Mouse (Mus musculus) embryonic facial prominence, embryonic 15.5 days (tissue): ENCODE measurements around the gene Otud3. TPM values are rescaled to one million over a fixed set of nuclear protein-coding genes. Genes with fewer than 3 reads are reported as not detected.

Source experiments
- ATAC-seq: fragments of 200-750 bp; cut with Nextera tagmentation; 2 replicates; pipeline ENCODE4 v1.8.0; 2017; ENCODE audit warnings: low read depth, moderate TSS enrichment; ENCODE audit not compliant: insufficient number of reproducible peaks, low FRiP score, low TSS enrichment
- H3K27ac ChIP-seq: fragments of 300-500 bp; sonication (generic); replicated peaks from 2 replicates; pipeline ENCODE4 v1.5.1; 2015; ENCODE audit warnings: mild to moderate bottlenecking, inconsistent platforms
- H3K27me3 ChIP-seq: fragments of 300-500 bp; sonication (generic); 2 replicates; pipeline ENCODE4 v1.6.1; 2015; ENCODE audit warnings: inconsistent platforms
- H3K36me3 ChIP-seq: fragments of 300-500 bp; sonication (generic); 2 replicates; pipeline ENCODE4 v1.6.1; 2015; ENCODE audit warnings: mild to moderate bottlenecking, inconsistent platforms
- H3K4me1 ChIP-seq: fragments of 300-500 bp; sonication (generic); 2 replicates; pipeline ENCODE4 v1.6.1; 2015; ENCODE audit warnings: inconsistent platforms
- H3K4me2 ChIP-seq: fragments of 300-500 bp; sonication (generic); replicated peaks from 2 replicates; pipeline ENCODE4 v1.6.1; 2015; ENCODE audit warnings: mild to moderate bottlenecking, inconsistent platforms
- H3K4me3 ChIP-seq: fragments of 300-500 bp; sonication (generic); replicated peaks from 2 replicates; pipeline ENCODE4 v1.5.1; 2015; ENCODE audit warnings: mild to moderate bottlenecking, inconsistent platforms
- H3K9ac ChIP-seq: fragments of 300-500 bp; sonication (generic); 2 replicates; pipeline ENCODE4 v1.6.1; 2015; ENCODE audit warnings: inconsistent platforms
- H3K9me3 ChIP-seq: fragments of 300-500 bp; sonication (generic); replicated peaks from 2 replicates; pipeline ENCODE4 v1.6.1; 2016; ENCODE audit warnings: inconsistent platforms
- WGBS: fragments of 180-500 bp; shearing (Covaris S2); methylation state at CpG from one replicate; pipeline ENCODE4 v1.1.7; 2015; 5-methylcytosine and 5-hydroxymethylcytosine counted together
- polyA plus RNA-seq: library from polyadenylated mRNA; unstranded; fragments of >200 nt; fragmentation: Nextera tagmentation; extraction: Ambion mirVana; gene quantifications from 2 replicates; pipeline ENCODE4 v1.2.1, GENCODE M21; 2015

Gene Otud3
- polyA plus RNA-seq, 1 experiment from 2014 or later: 4.0 TPM

DNA sequence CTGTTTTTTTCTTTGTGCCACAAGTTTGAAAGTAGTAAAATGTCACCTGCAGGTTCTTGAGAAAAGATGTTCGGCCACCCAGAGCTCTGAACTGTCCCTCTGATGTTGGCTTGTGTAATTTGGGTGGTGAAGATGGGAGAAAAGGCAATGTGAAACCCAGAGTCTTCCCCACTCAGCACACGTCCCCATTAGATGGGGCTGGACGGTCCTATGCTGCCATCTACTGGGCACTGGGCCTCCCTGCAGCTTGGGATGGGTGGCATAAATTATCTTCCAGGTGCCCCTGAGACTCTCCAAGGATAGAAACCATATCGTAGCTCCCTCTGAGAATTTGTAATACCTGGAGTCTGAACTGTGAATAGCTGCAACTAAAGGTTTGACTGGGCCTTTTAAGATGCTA is 62.3 kb downstream of the Otud3 start:
- Histone ChIP-seq H3K9ac (no peak overlapping the region), H3K4me3 (no peak overlapping the region), H3K4me2 (no peak overlapping the region), H3K27me3 (no peaks in the 10 kb centered on the region), H3K9me3 (no peaks in the 10 kb centered on the region), H3K27ac (no peak overlapping the region), H3K4me1 (no peaks in the 10 kb centered on the region), H3K36me3 (no peaks in the 10 kb centered on the region)
- 5% methylated on average over 4 of the region's 4 CpGs for WGBS
- ATAC-seq: no peak

Other genes with a start within 250 kb of the Otud3 start
- gene Pla2g2c, start 189.2 kb downstream of the Otud3 start, polyA plus RNA-seq: 0.38 and 0.61 TPM in 2 replicates
- gene Ubxn10, start 176.8 kb downstream of the Otud3 start, polyA plus RNA-seq: 4.3 and 10.3 TPM in 2 replicates
- 29.2 and 31.1 TPM in 2 replicates for gene Pla2g2f, start 156.3 kb downstream of the Otud3 start, polyA plus RNA-seq
- 0.24 and 0.30 TPM in 2 replicates for gene Pla2g2d, start 138.2 kb downstream of the Otud3 start, polyA plus RNA-seq
- gene Pla2g5, start 50.5 kb downstream of the Otud3 start, polyA plus RNA-seq: 3.0 and 3.5 TPM in 2 replicates
- gene Gm13030, start 40.0 kb downstream of the Otud3 start, polyA plus RNA-seq: not detected in 2 replicates
- gene Pla2g2e, start 36.0 kb downstream of the Otud3 start, polyA plus RNA-seq: 0.96 and 1.1 TPM in 2 replicates
- 0.43 TPM in 1 of 2 replicates, not detected in the other for gene Rnf186, start 53.2 kb upstream of the Otud3 start, polyA plus RNA-seq
- gene Tmco4, start 58.9 kb upstream of the Otud3 start, polyA plus RNA-seq: 4.9 and 6.4 TPM in 2 replicates
- 0.20 and 0.28 TPM in 2 replicates for gene Htr6, start 161.6 kb upstream of the Otud3 start, polyA plus RNA-seq
- gene Nbl1, start 179.0 kb upstream of the Otud3 start, polyA plus RNA-seq: 167 and 168 TPM in 2 replicates
- 462 and 488 TPM in 2 replicates for gene Minos1, start 217.2 kb upstream of the Otud3 start, polyA plus RNA-seq